8 mouse cellular contexts compared by ENCODE assay signal in genomic region chr7:87277225-87277624, GRCm38 (mm10). TPM values are rescaled to one million over a fixed set of nuclear protein-coding genes. Genes with fewer than 3 reads are reported as not detected.
A peak's percentile ranks its signal among the peaks of the same experiment; 100 is the strongest.
DNase-seq lines count a peak whose midpoint lies in the region; ATAC-seq and TF ChIP-seq lines count a peak whose summit lies in the region.

No protein-coding gene starts in this region.

- no peaks in the 10 kb centered on the region for H3K79me2 ChIP-seq in CH12.LX (replicated peaks; ENCODE audit: control insufficient read depth, extremely low read depth, insufficient read depth, poor library complexity, severe bottlenecking)

- no peak for ATAC-seq in hindbrain, embryonic 16.5 days

- no peaks in the 10 kb centered on the region for H3K4me1 ChIP-seq in hindbrain, embryonic 10.5 days (replicated peaks)
- H3K4me1 ChIP-seq in hindbrain, embryonic 16.5 days (ENCODE audit: control insufficient read depth, insufficient read depth, low read depth, low read length): no peaks in the 10 kb centered on the region
- no peaks in the 10 kb centered on the region for H3K4me1 ChIP-seq in CH12.LX (ENCODE audit: control insufficient read depth in 1 of 2, insufficient read depth in 2 of 2)

- H3K9me3 ChIP-seq in hindbrain, embryonic 10.5 days: no peaks in the 10 kb centered on the region
- no peaks in the 10 kb centered on the region for H3K9me3 ChIP-seq in hindbrain, embryonic 16.5 days (ENCODE audit: control insufficient read depth, low read length)
- no peaks in the 10 kb centered on the region for H3K9me3 ChIP-seq in CH12.LX (replicated peaks; ENCODE audit: low read length)

- no peaks in the 10 kb centered on the region for H3K36me3 ChIP-seq in hindbrain, embryonic 10.5 days
- no peaks in the 10 kb centered on the region for H3K36me3 ChIP-seq in hindbrain, embryonic 16.5 days (ENCODE audit: control insufficient read depth, insufficient read depth, low read length)
- no peaks in the 10 kb centered on the region for H3K36me3 ChIP-seq in CH12.LX (replicated peaks in 1 of 2; ENCODE audit: control insufficient read depth in 1 of 2, insufficient read depth in 1 of 2, low read length in 1 of 2)

- H3K4me2 ChIP-seq in hindbrain, embryonic 16.5 days (ENCODE audit: low read length): no peak overlapping the region
- H3K4me2 ChIP-seq in CH12.LX (ENCODE audit: insufficient read depth, low read depth, poor library complexity, severe bottlenecking): no peak overlapping the region

- dilution Hi-C loops in CH12.LX (cut with MboI; ENCODE audit: extremely low pct_ligation_motif_present, extremely low pct_unique_long_range_greater_than_20kb, low sequenced_read_pairs): no loop called here

- intact Hi-C loops in gastrocnemius, postnatal 14 days (cut with DNase I; ENCODE audit: low total_unique reads): loop anchor here (10.0 kb wide), 1 partner anchor 162 kb away; no protein-coding TSS in a partner anchor
- intact Hi-C loops in left cerebral cortex, postnatal 4 days (cut with DNase I): loop anchor here (5.0 kb wide), 1 partner anchor 165 kb away; no protein-coding TSS in a partner anchor

- no peak overlapping the region for H3K27ac ChIP-seq in hindbrain, embryonic 10.5 days
- H3K27ac ChIP-seq in hindbrain, embryonic 16.5 days (ENCODE audit: low read depth, low read length): no peak overlapping the region
- no peak overlapping the region for H3K27ac ChIP-seq in CH12.LX (ENCODE audit: insufficient read depth, low read depth)

- 20% methylated on average over 1 of the region's 1 CpGs for WGBS in hindbrain, embryonic 10.5 days
- WGBS in hindbrain, embryonic 16.5 days: 0% methylated on average over 1 of the region's 1 CpGs

- peak in 1 of 2 experiments; percentile 33; a peak in 1 of 4 replicates for TF ChIP-seq CTCF in CH12.LX (conservative IDR thresholded peaks at IDR 0.05 in 1 of 2, IDR thresholded peaks at IDR 0.05 in 1 of 2; ENCODE audit: low read depth in 2 of 2, low read length in 2 of 2)

- TF ChIP-seq POLR2A in CH12.LX (IDR thresholded peaks at IDR 0.05; ENCODE audit: low read depth, low read length): no peak

- TF ChIP-seq RAD21 in CH12.LX (IDR thresholded peaks at IDR 0.05; ENCODE audit: low read depth, low read length): peak; percentile 9

- H3K4me3 ChIP-seq in hindbrain, embryonic 10.5 days: no peak overlapping the region
- no peak overlapping the region for H3K4me3 ChIP-seq in hindbrain, embryonic 16.5 days (ENCODE audit: low read length)
- H3K4me3 ChIP-seq in CH12.LX (replicated peaks in 1 of 3; ENCODE audit: low read depth in 2 of 3, low read length in 2 of 3, poor library complexity in 1 of 3): no peak overlapping the region

- no peak for TF ChIP-seq EP300 in CH12.LX (IDR thresholded peaks at IDR 0.05; ENCODE audit: low read length)

- DNase-seq in hindbrain, embryonic 10.5 days (ENCODE audit: low spot score): peak; percentile 6
- DNase-seq in CH12.LX (ENCODE audit: extremely low read depth): peak; percentile 21
- DNase-seq in adrenal gland, postnatal 14 days: peak; percentile 21
- DNase-seq in gastrocnemius, postnatal 14 days: peak; percentile 4
- peak; percentile 20 for DNase-seq in left cerebral cortex, postnatal 4 days
- no peak for DNase-seq in spleen, postnatal 14 days (ENCODE audit: low spot score in 2 of 2)
- no peak for DNase-seq in natural killer cell, adult 2 months (ENCODE audit: low spot score in 2 of 2)

- in situ Hi-C loops in CH12.LX (cut with MboI; ENCODE audit: low pct_ligation_motif_present, low pct_unique_long_range_greater_than_20kb, low sequenced_read_pairs): no loop called here

- H3K27me3 ChIP-seq in hindbrain, embryonic 10.5 days (ENCODE audit: insufficient read depth, poor library complexity, severe bottlenecking): no peaks in the 10 kb centered on the region
- H3K27me3 ChIP-seq in hindbrain, embryonic 16.5 days (replicated peaks; ENCODE audit: control insufficient read depth, insufficient read depth, low read length): no peaks in the 10 kb centered on the region
- H3K27me3 ChIP-seq in CH12.LX (replicated peaks): no peaks in the 10 kb centered on the region

- no peak overlapping the region for H3K9ac ChIP-seq in hindbrain, embryonic 16.5 days (ENCODE audit: low read depth, low read length)
- no peak overlapping the region for H3K9ac ChIP-seq in CH12.LX (ENCODE audit: insufficient read depth, low read depth)

TF ChIP-seq in CH12.LX, 34 proteins besides CTCF, POLR2A, EP300 and RAD21:
- TF ChIP-seq SMC3 (IDR thresholded peaks at IDR 0.05; ENCODE audit: low read depth, low read length): peak; percentile 11; the same call in 1 of the 2 replicates
- TF ChIP-seq ZKSCAN1 (IDR thresholded peaks at IDR 0.05; ENCODE audit: borderline replicate concordance, low read depth, low read length): no peak

RNA-seq across cellular contexts. Expression of gene Nox4, which starts 31.3 kb away (rescaled TPM):
- polyA plus RNA-seq in hindbrain, embryonic 10.5 days (2016; fragmentation: Nextera tagmentation; extraction: Ambion mirVana): 3.0 and 3.9 TPM in 2 replicates
- polyA plus RNA-seq in hindbrain, embryonic 16.5 days (2015; fragmentation: Nextera tagmentation; extraction: Ambion mirVana): 1.4 and 1.9 TPM in 2 replicates
- total RNA-seq in CH12.LX (2012; rRNA removed) (not detected in 2 replicates), CH12.LX (2014; rRNA removed) (not detected in 2 replicates)
- polyA plus RNA-seq in CH12.LX (2012; ENCODE audit: insufficient read length, low read depth): not detected in 2 replicates
- total RNA-seq in adrenal gland, postnatal 14 days (2021): 1.0 and 1.5 TPM in 2 replicates
- total RNA-seq in gastrocnemius, postnatal 14 days (2021): 1 to 10 TPM; 2.4 to 2.5 TPM
- total RNA-seq in left cerebral cortex, postnatal 4 days (2021): 1 to 10 TPM; 1.6 to 1.8 TPM

Comparison
In these comparisons a context has a peak if more than half of its experiments do, and no peak if none do; other contexts are left out.
1. DNase-seq: peak in hindbrain, embryonic 10.5 days (single experiment), CH12.LX (single experiment), adrenal gland, postnatal 14 days (single experiment), gastrocnemius, postnatal 14 days (single experiment) and left cerebral cortex, postnatal 4 days (single experiment); none in spleen, postnatal 14 days (0 of 2) and natural killer cell, adult 2 months (0 of 2).